In the genomic region with DNA sequence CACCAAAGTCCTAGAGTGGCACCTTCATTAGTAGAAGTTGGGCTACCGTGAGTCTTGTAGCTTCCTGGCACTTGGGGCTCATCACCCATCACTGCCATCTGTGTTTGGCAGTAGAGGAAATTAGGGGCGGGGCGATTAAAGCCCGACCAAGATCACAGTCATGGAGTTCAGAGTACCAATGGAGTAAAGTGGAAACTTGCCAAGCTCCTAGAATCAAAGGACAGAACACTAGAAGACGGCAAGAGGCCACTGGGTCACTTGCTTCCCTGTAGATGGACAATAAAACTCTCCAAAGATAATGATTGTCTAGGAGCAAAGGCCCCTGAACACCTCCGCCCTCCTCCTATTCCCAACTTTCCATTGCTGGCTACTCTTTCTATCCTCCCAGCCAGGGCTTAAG, we compare ENCODE assay signal across 30 mouse cellular contexts. TPM values are rescaled to one million over a fixed set of nuclear protein-coding genes. Genes with fewer than 3 reads are reported as not detected.
DNase-seq lines count a peak whose midpoint lies in the region; ATAC-seq and TF ChIP-seq lines count a peak whose summit lies in the region.
"Had no signal": no experiment of that assay in that cellular context is flagged by ENCODE, and none has a peak within 500 bp of the region (broad histone marks: within the 10 kb centered on the region; RNA-seq: fewer than 3 reads in every experiment).

No protein-coding gene starts in this region.

- H3K27me3 ChIP-seq in kidney, adult 2 months (replicated peaks; ENCODE audit: control insufficient read depth, insufficient read depth, low read length), result no peaks in the 10 kb centered on the region
- H3K27me3 ChIP-seq in kidney, embryonic 15.5 days, result no peaks in the 10 kb centered on the region
- H3K27me3 ChIP-seq in intestine, embryonic 15.5 days (replicated peaks), result no peaks in the 10 kb centered on the region
- H3K27me3 ChIP-seq in intestine, postnatal 0 days (replicated peaks; ENCODE audit: control insufficient read depth, insufficient read depth, low read length), result no peaks in the 10 kb centered on the region
- H3K27me3 ChIP-seq: embryonic facial prominence, embryonic 13.5 days; forebrain, embryonic 15.5 days; heart, embryonic 12.5 days; heart, embryonic 15.5 days; hindbrain, embryonic 13.5 days; Patski had no signal

- no peak overlapping the region for H3K27ac ChIP-seq in kidney, adult 2 months (ENCODE audit: insufficient read depth, low read depth, low read length)
- no peak overlapping the region for H3K27ac ChIP-seq in kidney, embryonic 15.5 days
- H3K27ac ChIP-seq in intestine, embryonic 15.5 days, result no peak overlapping the region
- H3K27ac ChIP-seq in intestine, postnatal 0 days (ENCODE audit: low read depth, low read length), result peak overlapping the region; percentile 16; the same call in 1 of the 2 replicates
- H3K27ac ChIP-seq: embryonic facial prominence, embryonic 10.5 days; embryonic facial prominence, embryonic 13.5 days; forebrain, embryonic 12.5 days; forebrain, embryonic 15.5 days; heart, embryonic 15.5 days; hindbrain, embryonic 10.5 days; hindbrain, embryonic 13.5 days had no signal

- H3K36me3 ChIP-seq in kidney, adult 2 months (ENCODE audit: control insufficient read depth, insufficient read depth, low read length), result no peaks in the 10 kb centered on the region
- no peaks in the 10 kb centered on the region for H3K36me3 ChIP-seq in kidney, embryonic 15.5 days
- H3K36me3 ChIP-seq in intestine, embryonic 15.5 days, result no peaks in the 10 kb centered on the region
- H3K36me3 ChIP-seq in intestine, postnatal 0 days (ENCODE audit: control insufficient read depth, insufficient read depth), result no peaks in the 10 kb centered on the region
- H3K36me3 ChIP-seq: embryonic facial prominence, embryonic 10.5 days; embryonic facial prominence, embryonic 13.5 days; forebrain, embryonic 12.5 days; forebrain, embryonic 15.5 days; heart, embryonic 12.5 days; heart, embryonic 15.5 days; hindbrain, embryonic 10.5 days; hindbrain, embryonic 13.5 days had no signal

- TF ChIP-seq POLR2A in kidney, adult 2 months (IDR thresholded peaks at IDR 0.05; ENCODE audit: low read depth, low read length), result no peak

- H3K4me1 ChIP-seq in kidney, adult 2 months (ENCODE audit: control insufficient read depth, insufficient read depth, low read length), result no peaks in the 10 kb centered on the region; the same call in 1 of the 2 replicates
- H3K4me1 ChIP-seq in kidney, embryonic 15.5 days, result peaks cover 7% of the 10 kb centered on the region
- H3K4me1 ChIP-seq in intestine, embryonic 15.5 days (replicated peaks), result peaks cover 4% of the 10 kb centered on the region; the same call in 1 of the 2 replicates
- 0 out of 2 replicates have a peak, but pooled peaks cover 3% of the 10 kb centered on the region for H3K4me1 ChIP-seq in intestine, postnatal 0 days (replicated peaks; ENCODE audit: control insufficient read depth, insufficient read depth, low read length)
- H3K4me1 ChIP-seq: forebrain, embryonic 15.5 days; hindbrain, embryonic 13.5 days had no signal

- ATAC-seq in kidney, embryonic 15.5 days (replicated peaks; ENCODE audit: low FRiP score), result no peak
- peak; percentile 50 for ATAC-seq in intestine, embryonic 15.5 days
- ATAC-seq in intestine, postnatal 0 days, result peak; percentile 73
- ATAC-seq: forebrain, embryonic 15.5 days; Patski had no signal

- H3K4me2 ChIP-seq in kidney, embryonic 15.5 days, result no peak overlapping the region
- no peak overlapping the region for H3K4me2 ChIP-seq in intestine, embryonic 15.5 days (replicated peaks)
- H3K4me2 ChIP-seq in intestine, postnatal 0 days (replicated peaks; ENCODE audit: low read depth), result peak overlapping the region; percentile 28; the same call in 1 of the 2 replicates
- H3K4me2 ChIP-seq: embryonic facial prominence, embryonic 13.5 days; forebrain, embryonic 12.5 days; forebrain, embryonic 15.5 days; heart, embryonic 12.5 days; heart, embryonic 15.5 days; hindbrain, embryonic 13.5 days had no signal

- H3K9ac ChIP-seq in kidney, embryonic 15.5 days, result no peak overlapping the region
- H3K9ac ChIP-seq in intestine, embryonic 15.5 days, result no peak overlapping the region
- no peak overlapping the region for H3K9ac ChIP-seq in intestine, postnatal 0 days (ENCODE audit: low read depth, low read length)
- H3K9ac ChIP-seq: embryonic facial prominence, embryonic 13.5 days; forebrain, embryonic 12.5 days; forebrain, embryonic 15.5 days; heart, embryonic 12.5 days; heart, embryonic 15.5 days; hindbrain, embryonic 13.5 days had no signal

- H3K9me3 ChIP-seq in kidney, embryonic 15.5 days (replicated peaks), result no peaks in the 10 kb centered on the region
- H3K9me3 ChIP-seq in intestine, embryonic 15.5 days, result no peaks in the 10 kb centered on the region
- H3K9me3 ChIP-seq in intestine, postnatal 0 days (ENCODE audit: control insufficient read depth), result no peaks in the 10 kb centered on the region
- H3K9me3 ChIP-seq: embryonic facial prominence, embryonic 10.5 days; embryonic facial prominence, embryonic 13.5 days; forebrain, embryonic 12.5 days; forebrain, embryonic 15.5 days; heart, embryonic 12.5 days; heart, embryonic 15.5 days; hindbrain, embryonic 10.5 days; hindbrain, embryonic 13.5 days had no signal

- WGBS in kidney, adult 2 months, result 57% methylated on average over 6 of the region's 6 CpGs
- WGBS in kidney, embryonic 15.5 days, result 63% methylated on average over 6 of the region's 6 CpGs
- WGBS in intestine, embryonic 15.5 days, result 58% methylated on average over 6 of the region's 6 CpGs
- 44% methylated on average over 6 of the region's 6 CpGs for WGBS in intestine, postnatal 0 days

- H3K4me3 ChIP-seq in kidney, adult 2 months (ENCODE audit: insufficient read depth, low read depth, low read length), result no peak overlapping the region
- no peak overlapping the region for H3K4me3 ChIP-seq in kidney, embryonic 15.5 days (replicated peaks)
- no peak overlapping the region for H3K4me3 ChIP-seq in intestine, embryonic 15.5 days (replicated peaks)
- H3K4me3 ChIP-seq in intestine, postnatal 0 days (ENCODE audit: low read depth, low read length), result no peak overlapping the region
- H3K4me3 ChIP-seq: embryonic facial prominence, embryonic 10.5 days; embryonic facial prominence, embryonic 13.5 days; erythroblast, embryonic 14.5 days; forebrain, embryonic 12.5 days; forebrain, embryonic 15.5 days; heart, embryonic 12.5 days; heart, embryonic 15.5 days; hindbrain, embryonic 10.5 days; hindbrain, embryonic 13.5 days had no signal

- TF ChIP-seq CTCF in kidney, adult 2 months (conservative IDR thresholded peaks at IDR 0.05; ENCODE audit: insufficient read depth, insufficient read length, low read depth, low read length), result no peak
- no peak for TF ChIP-seq CTCF in intestine, postnatal 0 days (IDR thresholded peaks at IDR 0.05; ENCODE audit: low read depth)

- peak; percentile 85 for DNase-seq in kidney, adult 2 months
- no peak for DNase-seq in kidney, postnatal 4 days
- DNase-seq in kidney, postnatal 14 days, result peak; percentile 38
- DNase-seq in ovary, postnatal 10 days (ENCODE audit: low spot score), result no peak
- no peak for DNase-seq in urinary bladder, postnatal 14 days (ENCODE audit: low spot score)
- DNase-seq: adrenal gland, adult 2 months; adrenal gland, postnatal 14 days; B cell, adult 2 months; cerebellum, adult 11 months; cerebellum, adult 8-10 months; cerebellum, postnatal 10 days; cerebellum, postnatal 36 days; embryo, embryonic 11 days; gastrocnemius, postnatal 25 days; heart, adult 18-20 months; heart, postnatal 10 days; heart, postnatal 36 days had no signal

RNA-seq across cellular contexts. Expression of a gene that starts 14.7 kb away (rescaled TPM):
- 18.1 and 19.9 TPM in 2 replicates for polyA plus RNA-seq in kidney, adult 2 months (2012; rRNA removed)
- 2.6 and 3.5 TPM in 2 replicates for polyA plus RNA-seq in kidney, embryonic 15.5 days (2015; fragmentation: Nextera tagmentation; extraction: Ambion mirVana)
- polyA plus RNA-seq in intestine, embryonic 15.5 days (2015; fragmentation: Nextera tagmentation; extraction: Ambion mirVana), result 4.5 and 5.5 TPM in 2 replicates
- polyA plus RNA-seq in intestine, postnatal 0 days (2015; fragmentation: Nextera tagmentation; extraction: Ambion mirVana), result 11.6 and 12.8 TPM in 2 replicates

Comparison
In these comparisons a context has a peak if more than half of its experiments do, and no peak if none do; other contexts are left out.
1. DNase-seq: peak in kidney, adult 2 months (single experiment) and kidney, postnatal 14 days (single experiment); none in kidney, postnatal 4 days (0 of 2), ovary, postnatal 10 days (single experiment) and urinary bladder, postnatal 14 days (single experiment).